Mouse (Mus musculus) heart, postnatal 4 days (tissue): ENCODE data around the gene Gm5415. TPM values are rescaled to one million over a fixed set of nuclear protein-coding genes. Genes with fewer than 3 reads are reported as not detected.
"Not testable (repeated sequence)": the region's sequence is repeated elsewhere in the genome, so short reads cannot be mapped to it uniquely, and the experiment has no call there.

Experiments used
- DNase-seq: peaks from one replicate; pipeline ENCODE4 v3.0.0; 2021
- total RNA-seq, 2 experiments: library from RNA; stranded (reverse); gene quantifications; 2 replicates each; pipeline ENCODE4 v1.2.3; 2021

Gene Gm5415
- not detected for total RNA-seq

DNA sequence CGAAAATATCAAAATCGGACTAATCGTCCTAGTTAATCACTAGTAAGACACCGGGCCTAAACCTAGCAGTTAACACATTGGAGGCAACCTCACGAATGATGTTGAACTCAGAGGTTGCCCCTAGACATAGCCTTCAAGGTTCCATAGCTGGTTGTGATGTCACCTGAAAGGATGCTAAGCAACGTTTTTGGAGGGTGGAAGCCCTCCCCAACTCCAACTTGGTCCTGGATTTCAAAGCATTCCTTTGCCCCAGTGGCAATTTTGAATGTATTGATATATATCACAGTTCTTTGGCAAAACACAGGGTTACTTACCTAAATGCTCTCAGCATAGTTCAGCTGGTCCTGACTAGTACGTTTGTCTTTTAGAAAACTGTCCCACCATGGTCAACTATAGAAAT lies at the start of gene Gm5415:
TSS of gene Gm5415 (minus strand) at position 101 of the 400 bp plus-strand sequence.
- DNase-seq = not testable (repeated sequence)

DNA sequence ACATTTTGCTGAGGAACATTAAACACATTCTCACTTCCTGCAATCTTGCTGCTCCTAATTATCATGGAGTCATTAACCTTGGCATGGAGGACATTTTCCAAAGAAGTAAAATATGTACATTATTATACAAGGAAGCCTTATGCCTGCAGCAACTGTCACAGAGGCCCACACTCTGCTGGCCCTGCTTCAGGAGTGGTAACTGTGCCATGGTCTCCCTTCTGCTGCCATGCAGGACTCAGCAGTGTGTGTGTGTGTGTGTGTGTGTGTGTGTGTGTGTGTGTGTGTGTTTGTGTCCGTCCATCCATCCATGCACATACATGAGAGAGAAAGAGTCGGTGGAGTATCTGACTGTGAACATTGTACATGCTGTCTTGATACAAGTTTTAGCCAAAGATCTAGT lies 21.8 kb upstream of the Gm5415 start:
- DNase-seq = no peak

DNA sequence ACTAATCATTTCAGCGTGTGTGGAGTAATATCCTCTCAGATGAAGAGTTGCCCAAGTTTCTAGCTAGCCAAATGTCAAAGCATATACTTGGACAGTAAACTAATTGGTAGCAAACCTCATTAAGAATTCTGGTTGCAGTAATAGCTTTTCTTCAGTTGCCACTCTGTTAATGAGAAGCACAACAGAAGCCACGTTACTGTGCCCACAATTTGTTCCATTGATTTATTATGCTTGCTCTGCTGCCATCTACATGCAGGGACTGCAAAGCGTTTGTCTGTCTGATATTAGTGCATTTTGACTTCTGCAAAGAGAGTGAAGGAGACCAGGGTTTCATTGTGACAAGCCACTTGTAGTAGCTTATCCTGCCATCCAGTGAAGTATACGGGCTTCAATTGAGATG lies 6.8 kb upstream of the Gm5415 start:
- no peak for DNase-seq

DNA sequence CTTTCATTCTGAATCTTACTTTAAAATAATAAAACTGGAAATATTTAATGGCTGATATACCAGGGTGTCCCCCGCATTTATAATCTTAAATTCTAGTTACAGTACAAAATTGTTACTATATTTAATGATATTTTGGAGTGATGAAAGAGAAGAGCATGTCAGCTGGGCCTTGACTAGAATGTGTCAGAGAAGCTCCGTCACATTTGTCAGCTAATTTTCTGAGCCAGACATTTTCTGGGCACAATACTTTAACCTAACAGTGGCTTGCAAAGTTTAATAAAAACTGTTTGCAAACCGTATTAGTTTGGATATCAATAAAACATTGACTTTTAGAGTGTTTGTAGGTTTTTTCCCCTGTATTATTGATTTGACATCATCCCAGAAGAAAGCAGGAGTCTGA lies 6.4 kb upstream of the Gm5415 start:
- no peak for DNase-seq

DNA sequence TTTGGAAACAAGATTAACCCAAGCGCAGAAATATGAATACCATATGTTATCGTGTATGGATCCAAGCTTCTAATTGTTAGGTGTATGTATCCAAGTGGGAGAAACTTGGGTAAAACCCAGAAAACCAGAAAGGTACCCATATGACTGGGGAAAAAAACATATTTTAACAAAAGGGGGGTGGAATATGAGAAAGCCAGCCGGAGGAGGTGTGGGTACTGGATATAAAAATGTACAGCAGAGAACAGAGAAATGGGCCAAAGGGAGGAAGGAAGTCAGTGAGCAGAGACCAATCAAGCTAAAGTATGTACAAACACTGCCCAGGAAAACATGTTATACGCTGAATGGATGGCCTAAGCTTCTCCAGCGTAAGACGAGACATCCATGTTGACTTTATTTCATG lies 43.7 kb downstream of the Gm5415 start:
- no peak for DNase-seq
